Mouse (Mus musculus): ENCODE results near the gene Slc25a5. TPM values are rescaled to one million over a fixed set of nuclear protein-coding genes. Genes with fewer than 3 reads are reported as not detected.

Gene Slc25a5
- polyA plus RNA-seq, 1 experiment from 2014 or later = 719 TPM

GRCm38 (mm10) chrX:36816368-36816899 is 21.0 kb downstream of the Slc25a5 start:
- Histone ChIP-seq H3K36me3 (replicated peaks; ENCODE audit: insufficient read depth, low read length) (no peaks in the 10 kb centered on the region), H3K27me3 (ENCODE audit: insufficient read depth, low read length) (no peaks in the 10 kb centered on the region), H3K9ac (replicated peaks) (no peak overlapping the region), H3K27ac (ENCODE audit: low read depth) (no peak overlapping the region), H3K4me3 (ENCODE audit: low read depth, low read length) (no peak overlapping the region), H3K4me2 (ENCODE audit: low read depth, low read length) (no peak overlapping the region), H3K9me3 (ENCODE audit: low read length) (no peaks in the 10 kb centered on the region), H3K4me1 (ENCODE audit: insufficient read depth) (peaks cover 6% of the 10 kb centered on the region; the same call in 1 of the 2 replicates)
- ATAC-seq = no peak
- TF ChIP-seq EP300 (IDR thresholded peaks at IDR 0.05; ENCODE audit: low read depth) = no peak
- no peak for TF ChIP-seq CTCF (IDR thresholded peaks at IDR 0.05; ENCODE audit: low read depth)
- no peak for DNase-seq
- 53% methylated on average over 8 of the region's 8 CpGs for WGBS (ENCODE audit: insufficient replicate concordance)

- DNase-seq (no peak), ATAC-seq (no peak)
- no peaks in the 10 kb centered on the region for H3K9me3 ChIP-seq (ENCODE audit: low read length)
- H3K27ac ChIP-seq (ENCODE audit: low read depth) = no peak overlapping the region
- H3K4me1 ChIP-seq (ENCODE audit: insufficient read depth) = peaks cover 6% of the 10 kb centered on the region; the same call in 1 of the 2 replicates
- TF ChIP-seq CTCF (IDR thresholded peaks at IDR 0.05; ENCODE audit: low read depth) = no peak
- TF ChIP-seq EP300 (IDR thresholded peaks at IDR 0.05; ENCODE audit: low read depth) = no peak
- H3K27me3 ChIP-seq (ENCODE audit: insufficient read depth, low read length) = no peaks in the 10 kb centered on the region
- no peak overlapping the region for H3K9ac ChIP-seq (replicated peaks)
- H3K4me3 ChIP-seq (ENCODE audit: low read depth, low read length) = no peak overlapping the region
- H3K36me3 ChIP-seq (replicated peaks; ENCODE audit: insufficient read depth, low read length) = no peaks in the 10 kb centered on the region
- H3K4me2 ChIP-seq (ENCODE audit: low read depth, low read length) = peak overlapping the region; percentile 53
- WGBS (ENCODE audit: insufficient replicate concordance) = 13% methylated on average over 10 of the region's 10 CpGs
Measured at GRCm38 (mm10) chrX:36816953-36817441, 21.5 kb downstream of the Slc25a5 start.

GRCm38 (mm10) chrX:36819575-36819974 is 24.1 kb downstream of the Slc25a5 start:
- Histone ChIP-seq H3K27me3 (ENCODE audit: insufficient read depth, low read length) (no peaks in the 10 kb centered on the region), H3K9ac (replicated peaks) (no peak overlapping the region), H3K27ac (ENCODE audit: low read depth) (no peak overlapping the region), H3K4me2 (ENCODE audit: low read depth, low read length) (no peak overlapping the region), H3K4me1 (ENCODE audit: insufficient read depth) (peaks cover 6% of the 10 kb centered on the region; the same call in 1 of the 2 replicates), H3K9me3 (ENCODE audit: low read length) (no peaks in the 10 kb centered on the region), H3K4me3 (ENCODE audit: low read depth, low read length) (no peak overlapping the region), H3K36me3 (replicated peaks; ENCODE audit: insufficient read depth, low read length) (no peaks in the 10 kb centered on the region)
- TF ChIP-seq CTCF (IDR thresholded peaks at IDR 0.05; ENCODE audit: low read depth) = no peak
- no peak for TF ChIP-seq EP300 (IDR thresholded peaks at IDR 0.05; ENCODE audit: low read depth)
- 50% methylated on average over 4 of the region's 4 CpGs for WGBS (ENCODE audit: insufficient replicate concordance)
- ATAC-seq = peak; percentile 43; the same call in 1 of the 2 replicates
- DNase-seq = no peak

- Histone ChIP-seq H3K36me3 (replicated peaks; ENCODE audit: insufficient read depth, low read length) (no peaks in the 10 kb centered on the region), H3K4me2 (ENCODE audit: low read depth, low read length) (no peak overlapping the region), H3K27ac (ENCODE audit: low read depth) (no peak overlapping the region), H3K27me3 (ENCODE audit: insufficient read depth, low read length) (no peaks in the 10 kb centered on the region), H3K9ac (replicated peaks) (no peak overlapping the region), H3K4me1 (ENCODE audit: insufficient read depth) (peaks cover 6% of the 10 kb centered on the region; the same call in 1 of the 2 replicates), H3K9me3 (ENCODE audit: low read length) (no peaks in the 10 kb centered on the region), H3K4me3 (ENCODE audit: low read depth, low read length) (no peak overlapping the region)
- TF ChIP-seq EP300 (IDR thresholded peaks at IDR 0.05; ENCODE audit: low read depth) (no peak), CTCF (IDR thresholded peaks at IDR 0.05; ENCODE audit: low read depth) (peak; percentile 84)
- ATAC-seq (peak; percentile 76), DNase-seq (peak; percentile 62)
- 8% methylated on average over 4 of the region's 4 CpGs for WGBS (ENCODE audit: insufficient replicate concordance)
Measured at GRCm38 (mm10) chrX:36820201-36820600, 24.8 kb downstream of the Slc25a5 start.

GRCm38 (mm10) chrX:36823932-36824711 is 28.7 kb downstream of the Slc25a5 start:
- H3K9me3 ChIP-seq (ENCODE audit: low read length) = no peaks in the 10 kb centered on the region
- H3K4me1 ChIP-seq (ENCODE audit: insufficient read depth) = no peaks in the 10 kb centered on the region
- no peaks in the 10 kb centered on the region for H3K36me3 ChIP-seq (replicated peaks; ENCODE audit: insufficient read depth, low read length)
- DNase-seq = no peak
- WGBS (ENCODE audit: insufficient replicate concordance) = 77% methylated on average over 10 of the region's 10 CpGs
- H3K4me2 ChIP-seq (ENCODE audit: low read depth, low read length) = no peak overlapping the region
- H3K4me3 ChIP-seq (ENCODE audit: low read depth, low read length) = no peak overlapping the region
- TF ChIP-seq EP300 (IDR thresholded peaks at IDR 0.05; ENCODE audit: low read depth) = no peak
- no peak for TF ChIP-seq CTCF (IDR thresholded peaks at IDR 0.05; ENCODE audit: low read depth)
- H3K27me3 ChIP-seq (ENCODE audit: insufficient read depth, low read length) = no peaks in the 10 kb centered on the region
- no peak overlapping the region for H3K9ac ChIP-seq (replicated peaks)
- peak overlapping the region; percentile 51; the same call in 1 of the 2 replicates for H3K27ac ChIP-seq (ENCODE audit: low read depth)
- ATAC-seq = peak; percentile 63

DNA sequence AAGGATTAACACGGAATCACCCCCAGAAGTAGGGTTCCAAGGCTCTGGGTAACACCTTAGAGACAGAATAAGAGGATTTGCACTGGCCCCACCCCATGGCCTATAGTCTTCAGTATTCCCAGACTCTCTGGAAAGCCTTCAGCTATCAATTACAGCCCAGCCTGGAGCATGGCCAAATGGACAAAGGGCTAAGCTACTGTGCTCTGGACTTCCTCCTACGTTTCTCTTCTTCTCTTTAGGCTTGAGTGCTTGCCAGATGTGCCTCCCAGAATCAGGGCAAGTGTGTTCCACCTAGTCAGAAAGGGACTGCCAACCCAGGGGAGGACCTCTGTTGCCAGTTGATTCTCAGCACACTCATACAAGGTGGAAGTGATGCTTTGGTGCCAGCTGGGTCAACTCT is 29.6 kb downstream of the Slc25a5 start:
- no peak for TF ChIP-seq EP300 (IDR thresholded peaks at IDR 0.05; ENCODE audit: low read depth)
- no peak for TF ChIP-seq CTCF (IDR thresholded peaks at IDR 0.05; ENCODE audit: low read depth)
- peak overlapping the region; percentile 51; the same call in 1 of the 2 replicates for H3K27ac ChIP-seq (ENCODE audit: low read depth)
- 48% methylated on average over 2 of the region's 2 CpGs for WGBS (ENCODE audit: insufficient replicate concordance)
- ATAC-seq (no peak), DNase-seq (no peak)
- H3K4me2 ChIP-seq (ENCODE audit: low read depth, low read length) = no peak overlapping the region
- no peaks in the 10 kb centered on the region for H3K4me1 ChIP-seq (ENCODE audit: insufficient read depth)
- no peak overlapping the region for H3K9ac ChIP-seq (replicated peaks)
- H3K4me3 ChIP-seq (ENCODE audit: low read depth, low read length) = no peak overlapping the region
- H3K9me3 ChIP-seq (ENCODE audit: low read length) = no peaks in the 10 kb centered on the region
- H3K27me3 ChIP-seq (ENCODE audit: insufficient read depth, low read length) = no peaks in the 10 kb centered on the region
- no peaks in the 10 kb centered on the region for H3K36me3 ChIP-seq (replicated peaks; ENCODE audit: insufficient read depth, low read length)
